Comparison of ENCODE assay signal across 21 mouse cellular contexts in the genomic region with DNA sequence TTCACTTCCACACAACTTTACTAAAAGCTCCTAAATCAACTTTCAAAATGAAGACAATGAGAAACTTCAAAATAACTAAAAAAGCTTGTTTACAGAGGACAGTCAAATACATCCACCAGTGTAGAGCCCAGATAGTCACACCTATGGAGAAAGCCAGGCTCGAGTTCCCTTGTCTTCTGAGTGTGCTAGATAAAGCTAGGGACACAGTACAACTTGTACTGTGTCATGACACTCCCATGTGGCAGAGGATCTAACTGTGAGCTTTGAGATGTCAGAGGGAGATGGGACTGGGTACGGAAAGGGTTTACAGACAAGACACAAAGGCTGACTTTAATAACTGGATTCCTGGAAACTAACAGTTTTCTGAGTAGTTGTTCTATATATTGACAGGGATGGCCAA.
"Had no signal": no experiment of that assay in that cellular context is flagged by ENCODE, and none has a peak within 500 bp of the region (broad histone marks: within the 10 kb centered on the region; RNA-seq: fewer than 3 reads in every experiment).

No protein-coding gene starts in this region.

- H3K4me1 ChIP-seq: midbrain, embryonic 15.5 days had no signal

- H3K27me3 ChIP-seq: lung, embryonic 15.5 days; midbrain, embryonic 13.5 days; midbrain, embryonic 15.5 days; neural tube, embryonic 13.5 days; neural tube, embryonic 15.5 days had no signal

- H3K9ac ChIP-seq: liver, embryonic 14.5 days; lung, embryonic 15.5 days; midbrain, embryonic 13.5 days; midbrain, embryonic 15.5 days; neural tube, embryonic 13.5 days; neural tube, embryonic 15.5 days had no signal

- H3K36me3 ChIP-seq: lung, embryonic 15.5 days; midbrain, embryonic 13.5 days; midbrain, embryonic 15.5 days; neural tube, embryonic 13.5 days; neural tube, embryonic 15.5 days had no signal

- H3K4me3 ChIP-seq: lung, embryonic 15.5 days; midbrain, embryonic 13.5 days; midbrain, embryonic 15.5 days; myocyte; neural tube, embryonic 13.5 days; neural tube, embryonic 15.5 days had no signal

- H3K9me3 ChIP-seq: lung, embryonic 15.5 days; midbrain, embryonic 13.5 days; midbrain, embryonic 15.5 days; neural tube, embryonic 13.5 days; neural tube, embryonic 15.5 days had no signal

- H3K27ac ChIP-seq: liver, embryonic 14.5 days; lung, embryonic 15.5 days; macrophage; midbrain, embryonic 13.5 days; midbrain, embryonic 15.5 days; neural tube, embryonic 13.5 days; neural tube, embryonic 15.5 days had no signal

- ATAC-seq: lung, postnatal 0 days; midbrain, embryonic 13.5 days; midbrain, embryonic 15.5 days had no signal

- H3K4me2 ChIP-seq: lung, embryonic 15.5 days; midbrain, embryonic 11.5 days; midbrain, embryonic 13.5 days; midbrain, embryonic 15.5 days; neural tube, embryonic 13.5 days; neural tube, embryonic 15.5 days had no signal

- DNase-seq: lung, adult 2 months; lung, postnatal 14 days; lung, postnatal 36 days; retina, postnatal 1 day; right cerebral cortex, adult 18-20 months; right cerebral cortex, postnatal 25 days; right cerebral cortex, postnatal 4 days; spleen, adult 18-20 months; thymus, adult 18-20 months; thymus, postnatal 14 days; thymus, postnatal 36 days had no signal
